Mouse (Mus musculus): Measurements from ENCODE around the gene Bmpr1b. TPM values are rescaled to one million over a fixed set of nuclear protein-coding genes. Genes with fewer than 3 reads are reported as not detected.
A peak's percentile ranks its signal among the peaks of the same experiment; 100 is the strongest.

Gene Bmpr1b
- polyA plus RNA-seq, 1 experiment, result 0.34 TPM

DNA sequence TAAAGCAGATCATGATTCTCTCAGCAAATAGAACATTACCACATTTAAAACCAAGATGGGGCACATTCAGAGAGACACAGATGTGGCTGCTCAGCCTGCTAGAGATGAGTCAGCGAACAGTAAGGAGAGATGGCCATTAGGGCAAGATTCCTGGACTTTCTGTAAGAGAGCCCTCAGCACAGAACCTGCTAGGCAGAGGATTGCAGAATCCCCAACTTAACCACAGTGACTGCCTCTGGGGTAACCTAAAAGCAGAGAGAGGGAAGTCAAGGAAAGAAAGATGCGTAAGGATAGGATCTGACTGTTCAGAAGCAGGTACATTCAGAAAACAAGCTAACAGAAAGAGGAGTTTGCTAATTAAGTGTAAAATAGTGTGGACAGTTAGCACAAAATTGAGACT is 118.5 kb downstream of the Bmpr1b start:
- Histone ChIP-seq H3K79me3 (ENCODE audit: low read depth) (no peaks in the 10 kb centered on the region), H3K36me3 (ENCODE audit: control insufficient read depth, insufficient read depth) (no peaks in the 10 kb centered on the region), H3K4me3 (ENCODE audit: insufficient read depth, poor library complexity, severe bottlenecking) (no peak overlapping the region), H3K79me2 (ENCODE audit: control insufficient read depth, insufficient read depth) (no peaks in the 10 kb centered on the region), H3K27me3 (ENCODE audit: control insufficient read depth, insufficient read depth, insufficient read length) (no peaks in the 10 kb centered on the region), H3ac (ENCODE audit: control insufficient read depth, insufficient read length, low read depth) (no peak overlapping the region)
- TF ChIP-seq USF1 (IDR thresholded peaks at IDR 0.05; ENCODE audit: low read depth) (no peak), MYOD1 (IDR thresholded peaks at IDR 0.05; ENCODE audit: control insufficient read depth, insufficient read length, low read depth) (no peak), MYOG (IDR thresholded peaks at IDR 0.05; ENCODE audit: control insufficient read depth, extremely low read depth, insufficient read length) (no peak), CTCF (IDR thresholded peaks at IDR 0.05; ENCODE audit: control insufficient read depth, insufficient read depth, insufficient read length) (no peak), CEBPB (IDR thresholded peaks at IDR 0.05; ENCODE audit: low read depth) (peak; percentile 53), FOSL1 (IDR thresholded peaks at IDR 0.05; ENCODE audit: insufficient read depth, low read length, poor library complexity, severe bottlenecking) (peak; percentile 63), MAX (IDR thresholded peaks at IDR 0.05) (peak; percentile 44)

DNA sequence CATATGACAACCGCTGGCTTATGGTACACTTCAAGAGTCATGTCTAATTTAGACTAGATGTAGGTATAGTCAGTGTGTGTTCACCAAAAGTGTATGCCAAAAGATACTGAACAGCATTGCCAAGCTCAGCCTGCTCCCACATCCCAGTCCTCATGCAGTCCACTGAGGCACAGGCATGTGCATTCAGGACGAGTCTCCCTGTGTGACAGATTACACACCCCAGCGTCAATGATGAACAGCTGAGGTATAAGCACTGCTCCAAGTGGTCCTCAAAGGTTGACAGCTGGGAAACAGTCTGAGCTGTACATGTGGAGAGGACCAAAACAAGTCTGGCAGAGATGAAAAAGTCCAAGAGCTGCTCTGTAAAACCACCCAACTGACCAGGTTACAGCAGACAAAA is 119.6 kb downstream of the Bmpr1b start:
- Histone ChIP-seq H3K27me3 (ENCODE audit: control insufficient read depth, insufficient read depth, insufficient read length) (no peaks in the 10 kb centered on the region), H3K4me3 (ENCODE audit: insufficient read depth, poor library complexity, severe bottlenecking) (no peak overlapping the region), H3K79me2 (ENCODE audit: control insufficient read depth, insufficient read depth) (no peaks in the 10 kb centered on the region), H3ac (ENCODE audit: control insufficient read depth, insufficient read length, low read depth) (no peak overlapping the region), H3K36me3 (ENCODE audit: control insufficient read depth, insufficient read depth) (no peaks in the 10 kb centered on the region), H3K79me3 (ENCODE audit: low read depth) (no peaks in the 10 kb centered on the region)
- TF ChIP-seq MYOD1 (IDR thresholded peaks at IDR 0.05; ENCODE audit: control insufficient read depth, insufficient read length, low read depth), result peak; percentile 40
- TF ChIP-seq MAX (IDR thresholded peaks at IDR 0.05), result no peak
- TF ChIP-seq CTCF (IDR thresholded peaks at IDR 0.05; ENCODE audit: control insufficient read depth, insufficient read depth, insufficient read length), result no peak
- no peak for TF ChIP-seq FOSL1 (IDR thresholded peaks at IDR 0.05; ENCODE audit: insufficient read depth, low read length, poor library complexity, severe bottlenecking)
- no peak for TF ChIP-seq CEBPB (IDR thresholded peaks at IDR 0.05; ENCODE audit: low read depth)

DNA sequence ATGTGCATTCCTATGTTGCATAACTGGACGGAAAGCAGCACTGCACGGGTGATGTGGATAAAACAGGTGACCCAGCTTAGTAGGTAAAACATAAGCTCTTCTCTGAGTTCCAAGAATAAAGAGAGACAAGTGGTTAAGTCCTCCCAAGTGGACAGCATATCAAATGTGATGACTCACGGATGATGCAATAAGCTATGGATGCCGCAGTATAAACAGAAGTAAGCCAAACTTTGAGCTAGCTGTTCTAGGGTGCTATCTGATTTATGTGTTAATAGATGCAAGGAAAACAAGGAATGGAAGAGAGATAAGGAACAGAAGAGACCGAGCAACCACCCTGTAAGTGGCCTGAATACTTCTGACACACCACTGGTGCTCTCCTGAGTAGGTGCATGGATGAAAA is 120.1 kb downstream of the Bmpr1b start:
- H3ac ChIP-seq (ENCODE audit: control insufficient read depth, insufficient read length, low read depth), result no peak overlapping the region
- H3K4me3 ChIP-seq (ENCODE audit: insufficient read depth, poor library complexity, severe bottlenecking), result no peak overlapping the region
- TF ChIP-seq MYOG (IDR thresholded peaks at IDR 0.05; ENCODE audit: control insufficient read depth, extremely low read depth, insufficient read length) (no peak), USF1 (IDR thresholded peaks at IDR 0.05; ENCODE audit: low read depth) (no peak), CTCF (IDR thresholded peaks at IDR 0.05; ENCODE audit: control insufficient read depth, insufficient read depth, insufficient read length) (no peak), CEBPB (IDR thresholded peaks at IDR 0.05; ENCODE audit: low read depth) (peak; percentile 96), MYOD1 (IDR thresholded peaks at IDR 0.05; ENCODE audit: control insufficient read depth, insufficient read length, low read depth) (peak; percentile 53), FOSL1 (IDR thresholded peaks at IDR 0.05; ENCODE audit: insufficient read depth, low read length, poor library complexity, severe bottlenecking) (peak; percentile 80), MAX (IDR thresholded peaks at IDR 0.05) (no peak)
- H3K27me3 ChIP-seq (ENCODE audit: control insufficient read depth, insufficient read depth, insufficient read length), result no peaks in the 10 kb centered on the region
- H3K79me3 ChIP-seq (ENCODE audit: low read depth), result no peaks in the 10 kb centered on the region
- no peaks in the 10 kb centered on the region for H3K36me3 ChIP-seq (ENCODE audit: control insufficient read depth, insufficient read depth)
- no peaks in the 10 kb centered on the region for H3K79me2 ChIP-seq (ENCODE audit: control insufficient read depth, insufficient read depth)

- Histone ChIP-seq H3K36me3 (ENCODE audit: control insufficient read depth, insufficient read depth) (no peaks in the 10 kb centered on the region), H3K4me3 (ENCODE audit: insufficient read depth, poor library complexity, severe bottlenecking) (no peak overlapping the region), H3K79me3 (ENCODE audit: low read depth) (no peaks in the 10 kb centered on the region), H3K27me3 (ENCODE audit: control insufficient read depth, insufficient read depth, insufficient read length) (no peaks in the 10 kb centered on the region), H3ac (ENCODE audit: control insufficient read depth, insufficient read length, low read depth) (no peak overlapping the region), H3K79me2 (ENCODE audit: control insufficient read depth, insufficient read depth) (no peaks in the 10 kb centered on the region)
- no peak for TF ChIP-seq MYOD1 (IDR thresholded peaks at IDR 0.05; ENCODE audit: control insufficient read depth, insufficient read length, low read depth)
- no peak for TF ChIP-seq MAX (IDR thresholded peaks at IDR 0.05)
- no peak for TF ChIP-seq CEBPB (IDR thresholded peaks at IDR 0.05; ENCODE audit: low read depth)
- no peak for TF ChIP-seq CTCF (IDR thresholded peaks at IDR 0.05; ENCODE audit: control insufficient read depth, insufficient read depth, insufficient read length)
- no peak for TF ChIP-seq USF1 (IDR thresholded peaks at IDR 0.05; ENCODE audit: low read depth)
- TF ChIP-seq MYOG (IDR thresholded peaks at IDR 0.05; ENCODE audit: control insufficient read depth, extremely low read depth, insufficient read length), result no peak
Measured at GRCm38 (mm10) chr3:142048493-142048892, 120.7 kb downstream of the Bmpr1b start.

DNA sequence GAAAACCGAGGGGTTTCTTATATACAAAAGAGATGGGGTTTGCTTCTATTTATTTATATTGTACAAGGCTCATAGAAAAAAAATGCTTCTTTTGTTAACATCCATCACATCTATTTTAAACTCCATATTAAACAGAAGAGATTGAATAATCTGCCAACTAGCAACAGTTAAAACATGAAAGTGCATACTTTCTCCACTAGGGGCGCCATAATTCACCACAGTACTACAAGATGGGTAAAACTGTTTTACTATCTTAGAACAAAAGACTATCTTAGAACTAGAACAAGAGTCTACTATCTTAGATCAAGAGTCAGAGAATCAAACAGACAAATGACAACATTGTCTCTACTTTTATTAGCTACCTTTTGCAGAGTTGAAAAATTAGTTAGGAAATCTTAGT is 125.8 kb downstream of the Bmpr1b start:
- Histone ChIP-seq H3ac (ENCODE audit: control insufficient read depth, insufficient read length, low read depth) (no peak overlapping the region), H3K27me3 (ENCODE audit: control insufficient read depth, insufficient read depth, insufficient read length) (no peaks in the 10 kb centered on the region), H3K79me2 (ENCODE audit: control insufficient read depth, insufficient read depth) (no peaks in the 10 kb centered on the region), H3K36me3 (ENCODE audit: control insufficient read depth, insufficient read depth) (no peaks in the 10 kb centered on the region), H3K4me3 (ENCODE audit: insufficient read depth, poor library complexity, severe bottlenecking) (no peak overlapping the region), H3K79me3 (ENCODE audit: low read depth) (no peaks in the 10 kb centered on the region)
- no peak for TF ChIP-seq MAX (IDR thresholded peaks at IDR 0.05)
- no peak for TF ChIP-seq FOSL1 (IDR thresholded peaks at IDR 0.05; ENCODE audit: insufficient read depth, low read length, poor library complexity, severe bottlenecking)
- no peak for TF ChIP-seq CTCF (IDR thresholded peaks at IDR 0.05; ENCODE audit: control insufficient read depth, insufficient read depth, insufficient read length)
- TF ChIP-seq USF1 (IDR thresholded peaks at IDR 0.05; ENCODE audit: low read depth), result no peak
- TF ChIP-seq MYOD1 (IDR thresholded peaks at IDR 0.05; ENCODE audit: control insufficient read depth, insufficient read length, low read depth), result no peak
- no peak for TF ChIP-seq MYOG (IDR thresholded peaks at IDR 0.05; ENCODE audit: control insufficient read depth, extremely low read depth, insufficient read length)
- no peak for TF ChIP-seq CEBPB (IDR thresholded peaks at IDR 0.05; ENCODE audit: low read depth)

- Histone ChIP-seq H3K79me2 (ENCODE audit: control insufficient read depth, insufficient read depth) (no peaks in the 10 kb centered on the region), H3K27me3 (ENCODE audit: control insufficient read depth, insufficient read depth, insufficient read length) (no peaks in the 10 kb centered on the region), H3K36me3 (ENCODE audit: control insufficient read depth, insufficient read depth) (no peaks in the 10 kb centered on the region), H3K4me3 (ENCODE audit: insufficient read depth, poor library complexity, severe bottlenecking) (no peak overlapping the region), H3ac (ENCODE audit: control insufficient read depth, insufficient read length, low read depth) (no peak overlapping the region), H3K79me3 (ENCODE audit: low read depth) (no peaks in the 10 kb centered on the region)
- TF ChIP-seq MYOG (IDR thresholded peaks at IDR 0.05; ENCODE audit: control insufficient read depth, extremely low read depth, insufficient read length) (no peak), MYOD1 (IDR thresholded peaks at IDR 0.05; ENCODE audit: control insufficient read depth, insufficient read length, low read depth) (no peak), CEBPB (IDR thresholded peaks at IDR 0.05; ENCODE audit: low read depth) (no peak), FOSL1 (IDR thresholded peaks at IDR 0.05; ENCODE audit: insufficient read depth, low read length, poor library complexity, severe bottlenecking) (no peak), USF1 (IDR thresholded peaks at IDR 0.05; ENCODE audit: low read depth) (no peak), MAX (IDR thresholded peaks at IDR 0.05) (no peak), CTCF (IDR thresholded peaks at IDR 0.05; ENCODE audit: control insufficient read depth, insufficient read depth, insufficient read length) (no peak)
Measured at GRCm38 (mm10) chr3:142043006-142043405, 126.2 kb downstream of the Bmpr1b start.

Data from C2C12 (cell line).